Mouse (Mus musculus) B cell, adult 2 months (primary cell): ENCODE data around the gene Zfp217.
A peak's percentile ranks its signal among the peaks of the same experiment; 100 is the strongest.

Source experiments
- DNase-seq, 2 experiments: peaks; one replicate each; pipeline ENCODE4 v3.0.0; 2022

Zfp217 gene

DNA sequence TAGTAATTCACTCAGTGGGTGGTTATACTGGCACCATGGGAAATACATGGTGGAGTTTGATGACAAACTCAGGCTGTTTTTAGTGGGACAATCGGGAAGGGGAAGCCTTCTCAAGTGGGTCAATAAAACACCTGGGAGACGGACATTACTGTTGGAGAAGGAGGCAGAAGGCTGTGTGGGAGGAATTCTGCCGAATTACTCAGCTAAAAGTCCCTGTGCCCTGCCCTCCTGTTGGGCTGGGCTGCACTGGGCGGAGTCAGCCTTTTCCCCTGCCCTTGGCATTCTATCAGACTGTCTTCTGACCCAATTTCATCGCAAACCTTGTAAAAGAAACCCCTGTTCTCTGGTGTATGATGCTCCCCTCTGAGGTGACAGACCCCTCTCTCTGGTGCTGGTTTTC, 10.3 kb upstream of the Zfp217 start:
- no peak for DNase-seq

GRCm38 (mm10) chr2:170157280-170158200, 9.6 kb upstream of the Zfp217 start:
- DNase-seq: no peak

DNA sequence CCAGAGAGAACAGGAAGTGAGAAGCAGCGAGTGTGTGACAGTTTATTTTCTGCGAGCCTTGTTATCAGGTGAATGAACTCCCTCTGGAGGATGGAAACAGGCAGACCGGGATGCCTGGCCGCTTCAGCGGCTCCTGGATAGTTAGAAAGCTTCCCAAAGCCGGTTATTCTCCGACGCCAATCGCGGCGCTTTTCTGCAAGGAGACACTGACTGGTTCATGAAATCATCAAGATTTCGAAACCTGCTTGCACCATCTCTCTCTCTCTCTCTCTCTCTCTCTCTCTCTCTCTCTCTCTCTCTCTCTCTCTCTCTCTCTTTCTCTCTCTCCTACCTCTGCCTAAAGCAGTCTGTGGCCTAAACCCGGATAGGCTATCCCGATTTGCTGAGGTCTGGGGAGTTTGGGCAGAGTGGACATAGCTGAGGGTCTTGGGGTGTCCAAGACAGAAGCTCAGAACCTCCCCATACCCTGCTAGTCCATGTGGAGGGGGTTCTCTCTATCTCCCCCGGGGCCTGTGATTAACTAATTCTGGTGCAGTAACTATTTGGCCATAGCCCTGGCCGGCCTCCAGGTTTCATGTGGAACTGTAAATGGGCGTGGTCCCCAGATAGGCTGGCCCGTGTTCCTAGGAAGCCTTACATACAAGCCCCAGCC, 7.3 kb upstream of the Zfp217 start:
- DNase-seq: peak; percentile 66 to 68

- peak in 1 of 2 experiments; percentile 21 for DNase-seq
Measured at GRCm38 (mm10) chr2:170154738-170155088, 6.8 kb upstream of the Zfp217 start.

DNA sequence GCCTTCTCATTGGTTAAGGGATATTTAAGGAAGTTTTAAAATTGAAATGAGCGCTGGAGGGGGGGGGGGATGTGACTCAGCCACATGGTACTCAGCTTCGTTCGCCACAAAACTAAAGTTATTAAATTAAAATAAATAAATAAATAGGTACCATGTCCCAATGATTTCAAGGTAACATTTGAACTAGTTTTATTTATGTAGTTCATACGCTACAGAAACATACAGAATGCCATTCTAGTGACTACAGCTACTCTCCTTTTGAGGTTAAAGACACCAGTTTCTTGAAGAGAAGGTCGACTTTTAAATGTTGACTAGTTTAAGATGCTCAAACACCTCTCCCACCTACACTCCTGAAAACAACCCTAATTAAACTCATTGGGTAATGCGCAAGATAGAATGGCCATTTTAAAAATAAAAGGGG, 6.4 kb upstream of the Zfp217 start:
- no peak for DNase-seq

DNA sequence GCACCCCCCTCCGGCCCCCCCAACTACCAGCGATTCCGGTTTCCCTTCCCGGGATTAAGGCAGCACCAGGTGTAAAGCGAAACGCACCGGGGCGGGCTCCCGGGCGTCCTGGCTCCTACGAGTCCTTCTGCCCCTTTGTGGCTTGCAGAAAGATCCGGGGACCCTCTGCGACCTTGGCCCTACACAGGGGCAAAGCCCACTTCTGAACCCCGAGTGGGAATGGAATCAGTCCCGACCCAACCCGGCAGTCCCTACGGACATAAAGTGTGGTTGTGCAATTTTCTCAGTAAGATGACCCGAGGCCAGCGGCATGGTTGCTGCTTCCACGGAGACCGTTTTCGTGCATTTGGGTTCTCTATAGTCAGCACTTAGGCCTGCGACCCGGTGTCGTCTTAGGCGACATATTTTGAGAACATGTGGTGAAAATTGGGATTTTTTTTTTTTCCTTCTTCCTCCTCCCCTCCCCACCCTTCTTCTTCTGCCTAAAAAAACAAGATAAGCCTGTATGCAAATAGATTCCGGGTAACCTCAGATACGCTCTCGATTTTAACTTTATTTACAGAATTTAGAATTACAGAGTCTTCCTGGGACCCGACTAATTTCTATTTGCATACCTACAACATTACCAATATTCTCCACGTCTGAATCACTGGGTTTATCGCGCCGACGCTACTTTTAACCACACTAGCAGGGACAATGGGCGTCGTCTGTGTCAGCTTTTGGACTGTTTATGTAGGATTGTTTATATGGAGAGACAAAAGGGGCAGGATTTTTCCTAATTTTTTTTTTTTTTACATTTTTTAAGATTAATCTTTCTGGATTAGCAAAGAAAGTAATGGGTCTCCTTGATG, 5.7 kb upstream of the Zfp217 start:
- peak; percentile 56 to 59 for DNase-seq

- DNase-seq: peak in 1 of 2 experiments; percentile 38
Measured at GRCm38 (mm10) chr2:170152856-170153255, 5.0 kb upstream of the Zfp217 start.

- no peak for DNase-seq
Measured at GRCm38 (mm10) chr2:170152036-170152686, 4.3 kb upstream of the Zfp217 start.

DNA sequence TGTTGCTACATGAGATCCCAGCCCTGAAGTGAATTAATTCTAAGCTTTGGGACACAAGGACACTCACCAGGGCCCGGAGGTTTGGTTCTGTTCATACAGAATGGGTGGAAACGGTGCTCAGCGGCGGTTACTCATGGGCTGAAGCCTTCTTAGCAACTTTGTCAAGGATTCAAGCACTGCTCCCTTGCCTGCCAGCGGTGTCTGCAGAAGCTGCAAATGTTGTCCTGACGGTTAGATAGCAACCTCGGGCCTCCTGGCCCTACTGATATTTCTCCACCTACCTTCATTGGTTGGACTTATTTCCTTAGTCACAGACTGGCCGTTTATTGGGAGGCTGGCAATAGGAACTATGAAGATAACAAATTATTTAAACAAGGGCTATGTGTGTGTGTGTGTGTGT, 3.6 kb upstream of the Zfp217 start:
- no peak for DNase-seq

- DNase-seq: peak; percentile 35 to 39
Measured at GRCm38 (mm10) chr2:170148828-170149227, 925 bp upstream of the Zfp217 start.

DNA sequence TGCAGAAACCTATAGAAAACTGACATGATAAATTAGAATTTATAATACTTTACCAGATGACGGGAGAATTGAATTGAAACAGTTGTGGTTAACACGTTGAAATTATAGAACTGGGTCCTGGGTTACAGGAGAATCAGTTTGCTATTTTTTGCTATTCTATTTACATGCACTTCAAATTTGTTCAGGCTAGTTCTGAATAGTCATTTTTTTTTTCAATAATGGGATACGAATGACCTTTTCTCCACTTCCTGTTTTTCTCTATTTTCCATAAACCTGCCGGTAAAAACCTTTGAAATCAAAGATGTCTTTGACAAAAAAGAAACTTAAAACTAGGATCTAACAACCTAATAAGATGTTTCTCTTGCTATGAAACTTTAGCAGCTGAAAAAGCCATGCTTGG, 733 bp downstream of the Zfp217 start:
- DNase-seq: no peak

DNA sequence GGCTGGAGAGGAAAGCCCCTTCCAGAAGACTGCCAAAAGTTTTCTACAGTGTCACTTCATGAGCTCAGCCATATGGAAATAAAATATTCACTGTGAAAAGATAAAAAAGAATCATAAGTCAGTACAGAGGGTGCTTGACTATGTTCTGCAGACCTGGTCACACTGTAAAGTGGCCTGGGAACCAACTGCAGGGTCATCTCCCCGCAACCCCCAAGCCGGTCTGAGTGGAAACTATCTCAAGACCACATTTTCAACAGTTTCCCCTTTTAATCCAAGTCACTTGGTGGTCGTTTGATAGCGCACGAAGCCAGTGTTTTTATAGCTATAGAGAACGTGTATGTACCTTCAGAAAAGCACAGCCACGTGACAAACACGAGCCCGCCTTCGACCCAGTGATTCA, 3.6 kb downstream of the Zfp217 start:
- DNase-seq: no peak

DNA sequence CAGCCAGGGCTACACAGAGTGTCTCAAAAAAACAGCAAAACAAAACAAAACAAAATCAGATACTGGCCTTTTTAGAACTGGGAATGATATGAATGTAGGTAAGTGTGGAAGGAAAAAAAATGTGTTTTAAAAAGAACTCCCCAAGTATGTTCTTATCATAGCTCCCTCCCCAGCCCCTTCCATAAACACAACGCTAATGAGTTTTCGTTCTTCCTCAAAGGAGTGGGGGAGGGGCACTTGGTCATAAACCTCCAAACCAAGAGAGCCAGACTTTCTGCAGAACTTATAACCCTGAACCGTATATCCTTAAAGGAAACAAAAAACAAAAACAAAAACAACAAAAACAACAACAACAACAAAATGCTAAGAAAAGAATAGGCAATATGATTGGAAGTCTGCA, 4.0 kb downstream of the Zfp217 start:
- DNase-seq: no peak

DNA sequence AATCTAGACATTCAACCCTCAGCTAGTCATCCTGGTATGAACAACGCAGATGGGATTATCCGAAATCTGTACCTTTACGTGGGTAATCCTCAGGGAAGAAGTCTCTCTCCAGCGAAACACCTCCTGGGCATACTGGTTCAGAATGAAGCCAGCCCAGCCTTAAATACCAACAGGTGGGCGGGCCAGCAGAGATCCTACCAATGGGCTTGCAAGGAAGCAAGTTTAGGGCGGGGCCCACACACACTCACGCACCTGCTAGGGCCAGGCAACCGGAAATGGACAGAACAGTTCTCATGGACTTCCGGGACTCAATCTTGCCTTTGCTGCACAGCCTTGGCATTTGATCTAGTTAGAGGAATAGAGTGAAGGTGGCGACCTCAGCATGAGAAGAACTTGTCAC, 5.4 kb downstream of the Zfp217 start:
- no peak for DNase-seq

DNA sequence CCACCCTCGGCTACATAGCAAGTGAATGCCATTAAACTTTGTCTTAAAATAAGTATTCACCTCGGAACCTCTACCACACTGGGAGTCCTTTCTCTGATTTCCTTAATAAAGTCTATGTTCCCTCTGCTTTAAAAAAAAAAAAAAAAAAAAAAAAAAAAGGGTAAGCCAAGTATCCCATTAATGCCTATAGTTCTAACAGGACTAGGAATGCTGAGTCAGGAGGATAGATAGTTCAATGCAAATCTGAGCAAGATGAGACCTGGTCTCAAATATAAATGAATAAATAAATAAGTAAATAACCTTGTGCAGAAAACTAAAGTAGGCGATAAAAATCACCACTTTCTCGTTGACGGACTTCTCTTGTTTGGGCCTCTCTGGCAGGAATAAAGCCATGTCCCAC, 6.4 kb downstream of the Zfp217 start:
- DNase-seq: no peak

- DNase-seq: no peak
Measured at GRCm38 (mm10) chr2:170139411-170140046, 8.4 kb downstream of the Zfp217 start.

- no peak for DNase-seq
Measured at GRCm38 (mm10) chr2:170136928-170137327, 11.0 kb downstream of the Zfp217 start.

DNA sequence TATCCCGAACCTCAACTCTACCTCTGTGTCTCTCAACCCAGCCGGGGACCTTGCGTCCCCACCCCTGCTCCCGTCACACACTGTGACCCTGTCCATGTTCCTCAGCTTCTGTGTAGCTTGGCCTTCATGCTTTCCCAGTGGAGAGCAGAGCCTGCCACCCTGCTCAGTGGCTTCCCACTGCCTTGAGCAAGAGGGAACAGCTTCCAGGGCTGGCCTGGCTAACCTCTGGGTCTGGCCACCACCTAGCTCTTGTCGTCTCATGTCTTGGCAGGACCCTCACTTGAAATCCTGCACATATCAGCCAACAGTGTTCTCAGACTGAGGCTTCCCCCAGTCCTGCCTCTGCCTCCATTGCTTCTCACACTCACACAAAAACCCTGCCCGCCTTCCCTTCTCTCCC, 12.1 kb downstream of the Zfp217 start:
- DNase-seq: no peak

GRCm38 (mm10) chr2:170134026-170134690, 13.7 kb downstream of the Zfp217 start:
- no peak for DNase-seq

- peak; percentile 57 to 59 for DNase-seq
Measured at GRCm38 (mm10) chr2:170133093-170133731, 14.7 kb downstream of the Zfp217 start.

- no peak for DNase-seq
Measured at GRCm38 (mm10) chr2:170132716-170133092, 15.2 kb downstream of the Zfp217 start.
